ENCODE assay signal across 14 mouse cellular contexts in the genomic region with DNA sequence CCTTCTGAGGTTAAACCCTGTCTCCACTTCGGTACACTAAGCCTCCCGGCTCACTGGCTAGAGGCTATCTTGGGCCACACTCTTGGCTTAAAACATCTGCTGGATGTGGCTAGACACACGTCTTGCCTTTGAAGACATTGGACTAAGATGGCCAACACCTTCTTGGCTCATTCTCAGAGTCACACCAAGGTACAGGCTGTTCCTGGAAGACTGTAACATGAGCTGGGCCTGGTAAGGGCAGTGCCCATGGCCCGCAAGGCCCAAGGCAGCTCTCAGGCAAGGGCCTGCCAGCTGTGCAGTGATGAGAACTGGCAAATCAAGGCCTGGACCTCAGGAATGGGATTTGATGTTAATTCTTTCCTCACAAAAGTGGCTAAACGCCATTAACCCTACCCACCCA.
"Had no signal": no experiment of that assay in that cellular context is flagged by ENCODE, and none has a peak within 500 bp of the region (broad histone marks: within the 10 kb centered on the region; RNA-seq: fewer than 3 reads in every experiment).

No protein-coding gene starts in this region.

- H3K27me3 ChIP-seq: kidney, embryonic 15.5 days; lung, embryonic 15.5 days had no signal

- H3K9me3 ChIP-seq: kidney, embryonic 15.5 days; lung, embryonic 15.5 days; midbrain, embryonic 12.5 days had no signal

- H3K36me3 ChIP-seq: kidney, embryonic 15.5 days; liver, embryonic 12.5 days; lung, embryonic 15.5 days; midbrain, embryonic 12.5 days had no signal

- H3K27ac ChIP-seq: kidney, embryonic 15.5 days; layer of hippocampus, adult 2 months; liver, embryonic 12.5 days; lung, embryonic 15.5 days; macrophage; midbrain, embryonic 12.5 days had no signal

- DNase-seq: kidney, adult 2 months; kidney, postnatal 4 days; liver, postnatal 0 days; lung, postnatal 14 days; right cerebral cortex, postnatal 14 days; thymus, adult 18-20 months; thymus, postnatal 14 days had no signal

- H3K4me3 ChIP-seq: kidney, embryonic 15.5 days; layer of hippocampus, adult 2 months; liver, embryonic 12.5 days; lung, embryonic 15.5 days; megakaryocyte, embryonic 14.5 days; midbrain, embryonic 12.5 days had no signal
